Mouse (Mus musculus) layer of hippocampus, adult 2 months (tissue): ENCODE results near the gene Gdf11. TPM values are rescaled to one million over a fixed set of nuclear protein-coding genes. Genes with fewer than 3 reads are reported as not detected.

Experiments used
- DNase-seq, 2 experiments: peaks; one replicate each; pipeline ENCODE4 v3.0.0; 2022; ENCODE audit warnings: low spot score in 2 of 2
- H3K27ac ChIP-seq: fragments of 200-600 bp; 2 replicates; pipeline ENCODE4 v1.8.1; 2022
- H3K4me3 ChIP-seq: fragments of 200-600 bp; 2 replicates; pipeline ENCODE4 v1.8.1; 2022; ENCODE audit warnings: mild to moderate bottlenecking
- CTCF ChIP-seq: fragments of 200-600 bp; conservative IDR thresholded peaks from 2 replicates; pipeline ENCODE4 v1.8.1; 2022; ENCODE audit warnings: antibody characterized with exemption, mild to moderate bottlenecking, moderate library complexity
- total RNA-seq, 2 experiments: library from RNA; stranded (reverse); gene quantifications; 2 replicates each; pipeline ENCODE4 v1.2.3; 2021

Gdf11 gene
- total RNA-seq, 2 experiments from 2014 or later = 20.5 to 21.9 TPM

DNA sequence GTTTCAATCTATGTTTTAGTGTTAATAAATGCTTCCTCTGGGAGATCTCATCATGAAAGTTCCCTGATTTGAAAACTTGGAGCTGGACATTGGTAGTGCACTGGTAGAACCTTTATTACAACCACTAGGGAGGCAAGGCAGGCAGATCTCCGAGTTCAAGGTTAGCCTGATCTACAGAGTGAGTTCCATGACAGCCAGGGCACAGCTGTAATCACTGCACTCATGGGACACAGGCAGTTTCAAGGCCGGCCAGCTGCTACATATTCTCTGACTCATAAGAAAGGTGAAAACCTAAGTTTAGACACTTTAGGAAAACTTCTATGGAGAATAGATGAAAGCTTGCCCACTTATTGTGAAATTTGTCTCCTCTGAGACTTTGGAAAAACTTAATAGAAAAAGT, 12.7 kb downstream of the Gdf11 start:
- Histone ChIP-seq H3K27ac (no peak overlapping the region), H3K4me3 (no peak overlapping the region)
- no peak for DNase-seq
- no peak for TF ChIP-seq CTCF

DNA sequence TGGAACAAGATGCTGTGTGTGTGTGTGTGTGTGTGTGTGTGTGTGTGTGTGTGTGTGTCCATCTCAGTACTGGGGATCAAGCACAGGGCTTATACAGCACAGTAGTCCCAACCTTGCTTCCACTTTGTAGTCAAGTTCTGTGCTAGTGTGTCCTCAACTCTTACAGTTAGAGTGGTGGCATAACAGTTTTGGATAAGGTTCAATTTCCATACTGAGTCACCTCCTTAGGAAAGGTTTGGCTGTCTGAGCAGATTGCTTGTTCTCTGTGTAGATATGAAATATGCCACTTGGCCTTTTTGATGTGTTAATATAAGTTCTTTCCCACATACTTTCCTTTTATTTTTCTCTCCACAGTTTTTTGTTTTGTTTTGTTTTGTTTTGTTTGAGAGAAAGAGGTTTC, 13.2 kb downstream of the Gdf11 start:
- H3K4me3 ChIP-seq = no peak overlapping the region
- TF ChIP-seq CTCF = no peak
- H3K27ac ChIP-seq = no peak overlapping the region
- DNase-seq = no peak

DNA sequence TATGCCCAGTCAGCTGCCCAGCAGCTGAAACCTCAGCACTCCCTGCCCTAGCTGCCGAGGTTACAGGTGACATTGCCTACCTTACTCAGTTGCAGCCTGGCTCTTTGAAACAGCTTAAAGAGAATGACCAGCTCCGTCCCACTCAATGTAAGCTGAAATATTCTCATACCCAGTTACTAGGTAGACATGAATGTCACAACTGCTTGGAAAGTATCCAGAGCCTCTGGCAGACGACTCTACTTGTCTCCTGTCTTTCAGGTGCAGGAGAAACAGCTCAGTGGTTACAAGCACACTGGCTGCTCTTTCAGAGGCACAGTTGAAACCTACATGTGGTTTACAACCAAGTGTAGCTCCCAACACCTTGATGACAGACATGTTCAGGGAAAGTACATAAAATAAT, 21.2 kb downstream of the Gdf11 start:
- no peak overlapping the region for H3K27ac ChIP-seq
- no peak for TF ChIP-seq CTCF
- no peak for DNase-seq
- H3K4me3 ChIP-seq = no peak overlapping the region

DNA sequence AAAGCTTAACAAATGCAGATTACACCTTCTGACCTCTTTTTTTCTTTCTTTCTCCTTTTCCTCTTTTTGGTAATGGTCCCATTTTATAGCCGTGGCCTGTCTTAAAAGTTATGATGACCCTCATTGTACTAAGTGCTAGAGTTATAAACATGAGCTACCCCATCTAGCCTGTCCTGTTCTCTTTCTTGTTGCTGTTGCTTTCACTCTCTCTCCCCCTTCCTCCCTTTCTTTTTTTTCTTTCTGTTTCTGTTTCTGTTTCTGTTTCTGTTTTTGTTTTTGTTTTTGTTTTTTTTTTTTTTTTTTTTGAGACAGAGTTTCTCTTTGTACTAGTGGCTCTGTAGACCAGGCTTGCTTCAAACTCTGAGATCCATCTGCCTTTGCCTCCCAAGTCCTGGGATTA, 25.0 kb downstream of the Gdf11 start:
- no peak for DNase-seq
- Histone ChIP-seq H3K4me3 (no peak overlapping the region), H3K27ac (no peak overlapping the region)
- TF ChIP-seq CTCF = no peak

DNA sequence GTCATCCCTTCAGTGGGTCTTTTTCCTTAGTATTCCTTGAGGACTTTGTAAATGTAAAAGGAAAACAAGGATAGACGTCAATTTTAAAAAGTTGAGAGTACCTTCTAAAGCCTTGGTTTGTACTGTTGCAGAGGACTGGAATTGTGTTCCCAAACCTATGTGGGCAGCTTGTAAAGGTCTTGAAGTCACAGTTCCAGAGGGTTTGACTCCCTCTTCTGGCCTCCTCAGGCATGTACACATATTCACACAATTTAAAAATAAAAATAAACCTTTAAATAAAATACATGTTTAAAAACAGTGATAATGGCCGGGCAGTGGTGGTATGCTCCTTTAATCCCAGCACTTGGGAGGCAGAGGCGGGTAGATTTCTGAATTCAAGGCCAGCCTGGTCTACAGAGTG, 25.5 kb downstream of the Gdf11 start:
- H3K27ac ChIP-seq = no peak overlapping the region
- no peak overlapping the region for H3K4me3 ChIP-seq
- DNase-seq = no peak
- peak; percentile 67 for TF ChIP-seq CTCF

DNA sequence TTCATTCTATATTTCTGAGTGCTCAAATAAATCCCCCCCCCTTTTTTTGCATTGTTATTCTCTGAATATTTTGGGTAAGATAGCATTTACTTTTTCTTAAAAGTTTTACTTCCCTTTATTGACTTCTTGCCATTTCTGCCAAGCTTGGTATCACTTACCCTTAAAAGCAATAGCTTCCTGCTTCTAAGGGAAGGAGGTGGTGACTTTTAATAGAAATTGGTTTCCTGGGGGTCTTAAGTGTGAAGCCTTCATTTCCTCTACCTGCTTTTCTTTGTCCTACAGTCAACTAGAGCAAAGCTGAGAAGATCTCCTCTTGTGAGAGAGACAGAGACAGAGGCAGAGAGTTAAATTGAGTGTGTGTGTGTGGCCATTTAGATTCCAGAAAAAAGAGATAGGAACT, 30.3 kb downstream of the Gdf11 start:
- H3K4me3 ChIP-seq = no peak overlapping the region
- DNase-seq = no peak
- H3K27ac ChIP-seq = no peak overlapping the region
- no peak for TF ChIP-seq CTCF

DNA sequence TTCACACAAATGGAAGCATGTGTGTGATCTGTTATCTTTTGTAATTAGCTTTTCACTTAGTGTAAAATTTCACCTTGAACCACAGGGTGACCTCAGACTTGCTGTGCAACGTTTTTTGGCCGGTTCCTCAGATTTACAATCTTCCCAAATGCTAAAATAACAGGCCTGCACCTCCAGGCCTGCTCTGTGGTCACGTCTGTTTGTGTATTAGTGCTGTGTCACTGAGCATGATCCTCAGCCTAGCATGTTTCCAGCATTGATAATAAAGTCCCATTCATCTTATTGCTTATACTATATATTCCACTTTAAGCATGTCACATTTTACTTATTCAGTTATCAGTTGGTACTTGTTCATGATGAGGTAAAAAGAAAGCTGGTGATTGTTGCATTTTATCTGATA, 41.2 kb downstream of the Gdf11 start:
- Histone ChIP-seq H3K27ac (no peak overlapping the region), H3K4me3 (no peak overlapping the region)
- DNase-seq = no peak
- no peak for TF ChIP-seq CTCF

DNA sequence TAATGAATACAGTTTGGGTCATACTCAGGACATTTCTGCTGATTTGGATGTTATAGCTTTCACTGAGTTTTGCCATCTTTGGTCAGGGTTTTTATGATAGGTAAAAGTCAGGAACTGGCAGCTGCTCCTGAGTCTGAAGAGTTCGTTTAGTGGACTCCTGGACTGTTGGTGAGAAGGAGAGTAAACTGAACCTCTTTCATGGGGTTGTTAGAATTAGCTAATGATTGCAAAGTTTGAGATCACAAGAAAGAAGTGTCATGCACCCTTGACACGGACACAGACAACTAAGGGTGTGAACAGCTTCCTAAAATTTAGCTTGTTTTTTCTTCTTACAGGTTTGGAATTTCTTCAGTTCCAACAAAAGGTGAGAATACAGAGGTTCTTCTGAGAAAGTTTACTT, 43.1 kb downstream of the Gdf11 start:
- no peak for TF ChIP-seq CTCF
- no peak for DNase-seq
- Histone ChIP-seq H3K27ac (no peak overlapping the region), H3K4me3 (no peak overlapping the region)

DNA sequence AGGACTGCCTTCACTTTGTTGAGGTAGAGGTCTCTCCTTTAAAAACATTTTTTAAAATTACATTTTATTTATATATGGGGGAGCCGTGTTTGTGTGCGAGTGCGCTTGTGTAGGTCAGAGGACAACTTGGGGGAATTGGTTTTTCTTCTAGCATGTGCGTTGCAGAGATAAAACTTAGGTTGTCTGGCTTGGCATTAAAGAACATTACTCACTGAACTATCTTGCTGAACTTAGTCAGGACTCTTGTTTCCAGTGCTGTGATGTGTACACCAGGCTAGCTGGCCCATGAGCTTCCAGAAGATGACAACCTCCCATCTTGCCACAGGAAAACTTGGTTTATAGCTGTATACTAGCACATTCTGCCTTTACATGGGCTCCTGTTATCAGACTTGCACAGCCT, 44.9 kb downstream of the Gdf11 start:
- Histone ChIP-seq H3K4me3 (no peak overlapping the region), H3K27ac (no peak overlapping the region)
- TF ChIP-seq CTCF = no peak
- DNase-seq = no peak

DNA sequence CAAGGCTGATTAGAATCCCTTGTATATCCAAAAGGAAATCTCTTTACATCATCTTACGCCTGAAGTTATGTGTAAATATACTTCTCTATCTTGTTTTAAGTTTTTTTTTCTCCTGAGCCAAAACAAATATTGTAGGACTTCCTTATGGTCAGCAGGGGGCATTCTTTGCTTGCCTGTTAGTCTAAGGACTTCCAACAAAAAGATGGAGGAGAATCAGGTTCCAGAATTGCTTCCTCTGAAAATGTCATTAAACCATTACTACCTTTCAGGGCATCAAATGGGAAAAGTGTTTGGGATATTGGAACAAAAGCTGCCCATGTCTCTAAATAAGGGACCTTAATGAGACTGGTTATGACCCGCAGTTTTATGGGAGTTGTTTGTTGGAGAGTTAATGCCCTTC, 46.0 kb downstream of the Gdf11 start:
- DNase-seq = peak in 1 of 2 experiments; percentile 20
- peak; percentile 85 for TF ChIP-seq CTCF
- Histone ChIP-seq H3K4me3 (no peak overlapping the region), H3K27ac (no peak overlapping the region)

DNA sequence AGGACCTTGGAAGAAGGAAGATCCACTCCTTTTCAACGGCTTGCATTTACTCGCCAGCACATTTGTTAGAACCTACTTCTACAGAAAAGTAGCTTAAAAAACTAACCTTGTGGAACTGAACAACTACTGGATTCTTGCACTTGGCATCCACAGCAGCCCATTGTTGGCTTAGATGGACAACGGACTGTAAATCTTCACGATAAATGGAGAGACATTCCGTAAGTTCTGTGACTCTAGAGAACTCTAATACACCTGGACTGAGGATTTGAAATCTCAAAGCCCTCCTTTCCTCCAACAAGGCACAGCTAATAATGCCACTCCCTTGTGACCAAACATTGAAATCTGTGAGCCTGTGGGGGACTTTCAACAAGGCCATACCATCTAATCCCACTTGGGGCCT, 48.3 kb downstream of the Gdf11 start:
- no peak for DNase-seq
- H3K4me3 ChIP-seq = no peak overlapping the region
- no peak overlapping the region for H3K27ac ChIP-seq
- no peak for TF ChIP-seq CTCF

DNA sequence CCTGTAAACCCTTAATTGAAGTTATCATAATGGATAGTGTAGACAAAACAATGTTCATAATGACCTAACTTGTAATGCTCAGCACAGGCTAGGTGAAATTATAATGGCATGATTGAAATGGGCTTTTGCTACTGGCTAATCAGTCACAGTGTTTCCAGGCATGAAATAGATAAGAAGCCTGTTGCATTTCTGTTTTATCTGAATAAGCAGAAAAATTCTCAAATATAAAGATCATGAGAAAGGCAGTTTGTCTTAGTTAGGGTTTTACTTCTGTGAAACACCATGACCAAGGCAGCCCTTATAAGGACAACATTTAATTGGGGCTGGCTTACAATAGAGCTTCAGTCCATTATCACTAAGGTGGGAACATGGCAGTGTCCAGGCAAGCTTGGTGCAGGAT, 50.9 kb downstream of the Gdf11 start:
- no peak overlapping the region for H3K27ac ChIP-seq
- no peak for DNase-seq
- TF ChIP-seq CTCF = no peak
- H3K4me3 ChIP-seq = no peak overlapping the region

DNA sequence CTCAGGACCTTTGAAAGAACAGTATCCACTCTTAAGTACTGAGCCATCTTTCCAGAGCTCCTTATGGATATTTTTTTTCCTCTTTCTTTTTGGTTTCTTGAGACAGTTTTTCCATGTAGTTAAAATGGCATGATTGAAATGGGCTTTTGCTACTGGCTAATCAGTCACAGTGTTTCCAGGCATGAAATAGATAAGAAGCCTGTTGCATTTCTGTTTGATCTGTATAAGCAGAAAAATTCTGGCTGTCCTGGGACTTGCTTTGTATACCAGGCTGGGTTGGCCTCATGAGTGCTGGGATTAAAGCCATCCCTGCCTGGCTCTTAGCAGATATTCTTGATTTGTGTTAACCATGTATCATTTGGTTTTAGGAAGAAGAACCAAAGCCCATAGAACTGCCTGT, 52.1 kb downstream of the Gdf11 start:
- no peak for TF ChIP-seq CTCF
- DNase-seq = no peak
- no peak overlapping the region for H3K4me3 ChIP-seq
- no peak overlapping the region for H3K27ac ChIP-seq

DNA sequence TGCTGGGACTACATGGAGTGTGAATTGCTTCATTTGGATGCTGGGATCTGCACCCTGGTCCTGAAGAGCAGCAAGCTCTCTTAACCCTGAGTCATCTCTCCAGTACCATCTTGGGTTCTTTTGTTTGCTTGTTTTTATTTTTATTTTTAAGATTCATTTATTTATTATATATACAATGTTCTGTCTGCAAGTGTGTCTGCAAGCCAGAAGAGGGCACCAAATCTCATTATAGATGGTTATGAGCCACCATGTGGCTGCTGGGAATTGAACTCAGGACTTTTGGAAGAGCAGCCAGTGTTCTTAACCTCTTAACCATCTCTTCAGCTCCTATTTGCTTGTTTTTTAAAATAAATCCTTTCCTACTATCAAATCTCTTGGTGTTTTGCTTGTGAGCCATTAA, 54.1 kb downstream of the Gdf11 start:
- Histone ChIP-seq H3K27ac (no peak overlapping the region), H3K4me3 (no peak overlapping the region)
- DNase-seq = no peak
- peak; percentile 61 for TF ChIP-seq CTCF

Other genes starting within 250 kb of the Gdf11 start
- gene Ikzf4, start 245.7 kb downstream of the Gdf11 start, total RNA-seq = 10 to 100 TPM; 16.7 to 18.7 TPM
- gene Suox, start 217.6 kb downstream of the Gdf11 start, total RNA-seq = 10 to 100 TPM; 12.5 to 12.6 TPM
- gene Rab5b, start 195.5 kb downstream of the Gdf11 start, total RNA-seq = 100 to 1,000 TPM; 126 to 134 TPM
- under 1 TPM; 0.33 to 0.34 TPM for gene Pmel, start 187.5 kb downstream of the Gdf11 start, total RNA-seq
- gene Cdk2, start 186.7 kb downstream of the Gdf11 start, total RNA-seq = 1 to 10 TPM; 2.0 to 3.0 TPM
- gene Dgka, start 146.9 kb downstream of the Gdf11 start, total RNA-seq = 10 to 100 TPM; 11.4 to 11.5 TPM
- gene Pym1, start 143.8 kb downstream of the Gdf11 start, total RNA-seq = 10 to 100 TPM; 22.0 to 30.6 TPM
- gene Mmp19, start 100.8 kb downstream of the Gdf11 start, total RNA-seq = under 1 TPM; 0.61 to 0.84 TPM
- 10 to 100 TPM; 65.5 to 73.3 TPM for gene Dnajc14, start 87.7 kb downstream of the Gdf11 start, total RNA-seq
- 10 to 100 TPM in 1 of 2 experiments, 1 to 10 TPM in 1; 9.4 to 10.9 TPM for gene Tmem198b, start 87.3 kb downstream of the Gdf11 start, total RNA-seq
- gene Sarnp, start 74.4 kb downstream of the Gdf11 start, total RNA-seq = 10 to 100 TPM; 39.3 to 42.2 TPM
- 1 to 10 TPM; 6.7 to 8.4 TPM for gene Ormdl2, start 70.1 kb downstream of the Gdf11 start, total RNA-seq
- gene Cd63, start 9.3 kb upstream of the Gdf11 start, total RNA-seq = 10 to 100 TPM; 71.0 to 81.9 TPM
- 1 to 10 TPM; 4.3 to 8.4 TPM for gene Rdh5, start 31.2 kb upstream of the Gdf11 start, total RNA-seq
- gene Bloc1s1, start 32.3 kb upstream of the Gdf11 start, total RNA-seq = 100 to 1,000 TPM in 1 of 2 experiments, 10 to 100 TPM in 1; 88.5 to 102 TPM
- gene Itga7, start 42.1 kb upstream of the Gdf11 start, total RNA-seq = 10 to 100 TPM; 39.5 to 42.9 TPM
- not detected for gene Mettl7b, start 69.3 kb upstream of the Gdf11 start, total RNA-seq
- gene Olfr9, start 97.7 kb upstream of the Gdf11 start, total RNA-seq = not detected
- not detected for gene Olfr763, start 119.1 kb upstream of the Gdf11 start, total RNA-seq
- not detected for gene Olfr764-ps1, start 148.2 kb upstream of the Gdf11 start, total RNA-seq
- not detected for gene Olfr765, start 158.3 kb upstream of the Gdf11 start, total RNA-seq
- gene Olfr766-ps1, start 177.3 kb upstream of the Gdf11 start, total RNA-seq = not detected
- gene Olfr767, start 191.2 kb upstream of the Gdf11 start, total RNA-seq = not detected
- not detected for gene Olfr768, start 207.7 kb upstream of the Gdf11 start, total RNA-seq
- not detected for gene Olfr769, start 226.1 kb upstream of the Gdf11 start, total RNA-seq
- not detected for gene Olfr770, start 247.3 kb upstream of the Gdf11 start, total RNA-seq